Mouse (Mus musculus): ENCODE data around the gene Caskin1. TPM values are rescaled to one million over a fixed set of nuclear protein-coding genes. Genes with fewer than 3 reads are reported as not detected.

Gene Caskin1
- polyA plus RNA-seq, 1 experiment from 2014 or later = 8.0 TPM

GRCm38 (mm10) chr17:24514270-24515257 is 26.2 kb downstream of the Caskin1 start:
- no peaks in the 10 kb centered on the region for H3K9me3 ChIP-seq (ENCODE audit: control insufficient read depth, low read length)
- H3K4me2 ChIP-seq (ENCODE audit: low read depth, low read length, severe bottlenecking) = no peak overlapping the region
- no peaks in the 10 kb centered on the region for H3K4me1 ChIP-seq (replicated peaks; ENCODE audit: control insufficient read depth, insufficient read depth, low read length)
- ATAC-seq (replicated peaks; ENCODE audit: low FRiP score) (no peak), DNase-seq (ENCODE audit: low spot score) (no peak)
- H3K4me3 ChIP-seq (ENCODE audit: low read depth, low read length) = no peak overlapping the region
- WGBS = 91% methylated on average over 24 of the region's 24 CpGs
- H3K9ac ChIP-seq (ENCODE audit: low read length) = no peak overlapping the region
- H3K27me3 ChIP-seq (ENCODE audit: control insufficient read depth, insufficient read depth, low read length) = no peaks in the 10 kb centered on the region
- H3K36me3 ChIP-seq (ENCODE audit: control insufficient read depth, insufficient read depth, low read length) = peaks cover 21% of the 10 kb centered on the region
- no peak overlapping the region for H3K27ac ChIP-seq (ENCODE audit: low read depth, low read length)

DNA sequence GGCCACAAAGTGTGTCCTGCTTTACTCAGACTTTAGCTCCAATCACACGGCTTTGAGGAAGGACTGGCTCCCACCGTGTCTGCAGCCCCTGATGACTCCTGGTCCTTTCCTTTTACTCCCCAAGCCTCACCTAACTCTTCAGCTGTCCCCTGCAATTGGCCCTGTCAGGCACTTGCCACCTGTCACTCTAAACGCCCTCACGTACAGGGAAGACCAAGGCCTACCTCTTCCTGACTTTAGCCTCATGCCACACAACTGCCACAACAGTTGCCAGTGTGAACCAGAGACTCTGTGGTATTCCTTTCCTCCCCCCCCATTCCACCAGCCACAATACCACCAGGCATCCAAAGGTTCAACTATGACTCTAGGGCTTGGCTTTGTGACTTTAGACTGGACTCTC is 32.0 kb downstream of the Caskin1 start:
- Histone ChIP-seq H3K36me3 (ENCODE audit: control insufficient read depth, insufficient read depth, low read length) (no peaks in the 10 kb centered on the region; the same call in 1 of the 2 replicates), H3K9ac (ENCODE audit: low read length) (no peak overlapping the region)
- ATAC-seq (replicated peaks; ENCODE audit: low FRiP score) = no peak

DNA sequence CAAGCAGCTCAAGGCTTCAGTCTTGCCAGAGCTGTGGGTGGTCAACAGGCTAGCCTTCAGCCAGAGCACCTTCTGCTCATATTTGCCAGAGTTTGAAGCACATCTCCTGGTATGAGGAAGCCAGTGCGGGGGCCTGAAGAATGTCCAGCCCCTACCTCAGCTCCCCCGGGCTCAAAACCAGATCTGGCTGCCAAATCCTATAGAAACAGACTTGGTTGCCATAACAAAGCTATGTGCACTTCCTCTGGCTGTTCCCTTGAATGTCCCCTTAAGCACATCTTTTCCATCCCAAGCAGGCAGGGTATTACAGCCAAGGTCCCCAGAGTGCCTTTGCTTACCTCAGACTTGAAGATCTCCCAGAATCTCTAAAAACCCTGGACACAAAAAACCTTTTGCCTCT is 36.3 kb downstream of the Caskin1 start:
- H3K4me2 ChIP-seq (ENCODE audit: low read depth, low read length, severe bottlenecking) = no peak overlapping the region
- no peak overlapping the region for H3K4me3 ChIP-seq (ENCODE audit: low read depth, low read length)
- peaks cover 9% of the 10 kb centered on the region for H3K4me1 ChIP-seq (replicated peaks; ENCODE audit: control insufficient read depth, insufficient read depth, low read length)
- H3K27me3 ChIP-seq (ENCODE audit: control insufficient read depth, insufficient read depth, low read length) = no peaks in the 10 kb centered on the region
- H3K9me3 ChIP-seq (ENCODE audit: control insufficient read depth, low read length) = no peaks in the 10 kb centered on the region
- 95% methylated on average over 2 of the region's 2 CpGs for WGBS
- H3K9ac ChIP-seq (ENCODE audit: low read length) = no peak overlapping the region
- no peaks in the 10 kb centered on the region for H3K36me3 ChIP-seq (ENCODE audit: control insufficient read depth, insufficient read depth, low read length)
- no peak overlapping the region for H3K27ac ChIP-seq (ENCODE audit: low read depth, low read length)
- no peak for ATAC-seq (replicated peaks; ENCODE audit: low FRiP score)
- DNase-seq (ENCODE audit: low spot score) = no peak

More for the DNA sequence above, 32.0 kb downstream of the Caskin1 start:
- no peak overlapping the region for H3K4me3 ChIP-seq (ENCODE audit: low read depth, low read length)
- H3K27me3 ChIP-seq (ENCODE audit: control insufficient read depth, insufficient read depth, low read length) = no peaks in the 10 kb centered on the region
- no peak overlapping the region for H3K27ac ChIP-seq (ENCODE audit: low read depth, low read length)
- H3K9me3 ChIP-seq (ENCODE audit: control insufficient read depth, low read length) = no peaks in the 10 kb centered on the region
- H3K4me2 ChIP-seq (ENCODE audit: low read depth, low read length, severe bottlenecking) = no peak overlapping the region
- 94% methylated on average over 4 of the region's 4 CpGs for WGBS
- DNase-seq (ENCODE audit: low spot score) = no peak
- H3K4me1 ChIP-seq (replicated peaks; ENCODE audit: control insufficient read depth, insufficient read depth, low read length) = no peaks in the 10 kb centered on the region

- H3K36me3 ChIP-seq (ENCODE audit: control insufficient read depth, insufficient read depth, low read length) = no peaks in the 10 kb centered on the region
- H3K4me2 ChIP-seq (ENCODE audit: low read depth, low read length, severe bottlenecking) = peak overlapping the region; percentile 66
- peak overlapping the region; percentile 90 for H3K9ac ChIP-seq (ENCODE audit: low read length)
- ATAC-seq (replicated peaks; ENCODE audit: low FRiP score) (no peak), DNase-seq (ENCODE audit: low spot score) (no peak)
- under 1% methylated on average over 19 of the region's 19 CpGs for WGBS
- no peaks in the 10 kb centered on the region for H3K9me3 ChIP-seq (ENCODE audit: control insufficient read depth, low read length)
- H3K27ac ChIP-seq (ENCODE audit: low read depth, low read length) = peak overlapping the region; percentile 50; the same call in 1 of the 2 replicates
- no peaks in the 10 kb centered on the region for H3K27me3 ChIP-seq (ENCODE audit: control insufficient read depth, insufficient read depth, low read length)
- H3K4me3 ChIP-seq (ENCODE audit: low read depth, low read length) = peak overlapping the region; percentile 83
- H3K4me1 ChIP-seq (replicated peaks; ENCODE audit: control insufficient read depth, insufficient read depth, low read length) = peaks cover 19% of the 10 kb centered on the region
Observed at GRCm38 (mm10) chr17:24527315-24527714, 38.9 kb downstream of the Caskin1 start.

- H3K9me3 ChIP-seq (ENCODE audit: control insufficient read depth, low read length) = no peaks in the 10 kb centered on the region
- peak within 1 kb of the TSS; percentile 70 for H3K27ac ChIP-seq (ENCODE audit: low read depth, low read length)
- H3K9ac ChIP-seq (ENCODE audit: low read length) = peak within 1 kb of the TSS; percentile 90
- H3K4me2 ChIP-seq (ENCODE audit: low read depth, low read length, severe bottlenecking) = peak within 1 kb of the TSS; percentile 90
- WGBS = under 1% methylated on average over 40 of the region's 40 CpGs
- H3K4me1 ChIP-seq (replicated peaks; ENCODE audit: control insufficient read depth, insufficient read depth, low read length) = peaks cover 23% of the 10 kb centered on the region
- DNase-seq (ENCODE audit: low spot score) = peak; percentile 92
- no peaks in the 10 kb centered on the region for H3K36me3 ChIP-seq (ENCODE audit: control insufficient read depth, insufficient read depth, low read length)
- peak; percentile 98 for ATAC-seq (replicated peaks; ENCODE audit: low FRiP score)
- H3K4me3 ChIP-seq (ENCODE audit: low read depth, low read length) = peak within 1 kb of the TSS; percentile 83
- H3K27me3 ChIP-seq (ENCODE audit: control insufficient read depth, insufficient read depth, low read length) = no peaks in the 10 kb centered on the region
Observed at GRCm38 (mm10) chr17:24527723-24528559, 39.5 kb downstream of the Caskin1 start, which contains the start of gene Traf7. Traf7 (minus strand) TSS chr17:24527938.

DNA sequence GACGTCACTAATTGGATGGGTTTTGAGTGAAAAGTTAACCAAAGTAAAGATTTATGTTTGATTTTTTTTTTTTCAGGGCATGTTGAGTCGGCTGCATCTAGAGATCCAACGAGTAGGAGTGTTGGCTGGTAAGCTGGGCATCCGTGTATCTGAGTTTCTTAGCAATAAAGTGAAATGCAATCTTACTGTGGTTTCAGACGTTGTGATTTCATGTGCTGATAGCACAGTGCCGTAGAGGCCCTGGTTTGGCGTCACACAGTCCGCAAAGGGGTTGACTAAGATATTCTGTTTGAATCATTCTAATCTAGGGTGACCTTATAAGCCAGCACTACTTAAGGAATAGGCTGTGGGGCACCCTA is 40.1 kb downstream of the Caskin1 start:
- 1% methylated on average over 8 of the region's 8 CpGs for WGBS
- peaks cover 26% of the 10 kb centered on the region for H3K4me1 ChIP-seq (replicated peaks; ENCODE audit: control insufficient read depth, insufficient read depth, low read length)
- no peak for DNase-seq (ENCODE audit: low spot score)
- H3K27me3 ChIP-seq (ENCODE audit: control insufficient read depth, insufficient read depth, low read length) = no peaks in the 10 kb centered on the region
- H3K4me3 ChIP-seq (ENCODE audit: low read depth, low read length) = peak overlapping the region; percentile 83
- peak overlapping the region; percentile 70 for H3K27ac ChIP-seq (ENCODE audit: low read depth, low read length)
- H3K4me2 ChIP-seq (ENCODE audit: low read depth, low read length, severe bottlenecking) = peak overlapping the region; percentile 90
- no peaks in the 10 kb centered on the region for H3K36me3 ChIP-seq (ENCODE audit: control insufficient read depth, insufficient read depth, low read length)
- no peaks in the 10 kb centered on the region for H3K9me3 ChIP-seq (ENCODE audit: control insufficient read depth, low read length)
- ATAC-seq (replicated peaks; ENCODE audit: low FRiP score) = no peak
- peak overlapping the region; percentile 89 for H3K9ac ChIP-seq (ENCODE audit: low read length)

- Histone ChIP-seq H3K27ac (ENCODE audit: low read depth, low read length) (peak overlapping the region; percentile 70), H3K4me2 (ENCODE audit: low read depth, low read length, severe bottlenecking) (peak overlapping the region; percentile 90), H3K27me3 (ENCODE audit: control insufficient read depth, insufficient read depth, low read length) (no peaks in the 10 kb centered on the region), H3K9me3 (ENCODE audit: control insufficient read depth, low read length) (no peaks in the 10 kb centered on the region), H3K36me3 (ENCODE audit: control insufficient read depth, insufficient read depth, low read length) (no peaks in the 10 kb centered on the region), H3K4me1 (replicated peaks; ENCODE audit: control insufficient read depth, insufficient read depth, low read length) (peaks cover 26% of the 10 kb centered on the region), H3K9ac (ENCODE audit: low read length) (peak overlapping the region; percentile 89), H3K4me3 (ENCODE audit: low read depth, low read length) (peak overlapping the region; percentile 83)
- ATAC-seq (replicated peaks; ENCODE audit: low FRiP score) = no peak
- DNase-seq (ENCODE audit: low spot score) = peak; percentile 89
- whole genome bisulfite sequencing = under 1% methylated on average over 4 of the region's 4 CpGs
Observed at GRCm38 (mm10) chr17:24529007-24529451, 40.6 kb downstream of the Caskin1 start.

GRCm38 (mm10) chr17:24529883-24530282 is 41.5 kb downstream of the Caskin1 start:
- DNase-seq (ENCODE audit: low spot score) = no peak
- H3K27ac ChIP-seq (ENCODE audit: low read depth, low read length) = no peak overlapping the region; the same call in 1 of the 2 replicates
- peak overlapping the region; percentile 90 for H3K4me2 ChIP-seq (ENCODE audit: low read depth, low read length, severe bottlenecking)

More at GRCm38 (mm10) chr17:24529883-24530282, 41.5 kb downstream of the Caskin1 start:
- Histone ChIP-seq H3K36me3 (ENCODE audit: control insufficient read depth, insufficient read depth, low read length) (no peaks in the 10 kb centered on the region), H3K9ac (ENCODE audit: low read length) (peak overlapping the region; percentile 89), H3K27me3 (ENCODE audit: control insufficient read depth, insufficient read depth, low read length) (no peaks in the 10 kb centered on the region), H3K4me1 (replicated peaks; ENCODE audit: control insufficient read depth, insufficient read depth, low read length) (peaks cover 26% of the 10 kb centered on the region), H3K9me3 (ENCODE audit: control insufficient read depth, low read length) (no peaks in the 10 kb centered on the region), H3K4me3 (ENCODE audit: low read depth, low read length) (peak overlapping the region; percentile 83)
- ATAC-seq (replicated peaks; ENCODE audit: low FRiP score) = no peak
- WGBS = 25% methylated on average over 5 of the region's 5 CpGs
